Mouse (Mus musculus) small intestine, adult 2 months (tissue): ENCODE data around the gene Car5a. TPM values are rescaled to one million over a fixed set of nuclear protein-coding genes. Genes with fewer than 3 reads are reported as not detected.
A peak's percentile ranks its signal among the peaks of the same experiment; 100 is the strongest.

ENCODE experiments used
- H3K27ac ChIP-seq: fragments of 200-500 bp; 2 replicates; pipeline ENCODE4 v1.5.1; 2012; ENCODE audit warnings: low read depth, low read length, control low read depth, inconsistent platforms; ENCODE audit not compliant: insufficient read depth
- H3K27me3 ChIP-seq: fragments of 200-500 bp; 2 replicates; pipeline ENCODE4 v1.6.1; 2012; ENCODE audit warnings: mild to moderate bottlenecking, moderate library complexity, low read length, inconsistent platforms; ENCODE audit not compliant: control insufficient read depth, insufficient read depth
- H3K36me3 ChIP-seq: fragments of 200-500 bp; 2 replicates; pipeline ENCODE4 v1.6.1; 2012; ENCODE audit warnings: mild to moderate bottlenecking, low read length, control low read depth, inconsistent platforms; ENCODE audit not compliant: control insufficient read depth, insufficient read depth
- H3K4me1 ChIP-seq: fragments of 200-500 bp; 2 replicates; pipeline ENCODE4 v1.6.1; 2012; ENCODE audit warnings: low read length, inconsistent platforms, mixed read lengths; ENCODE audit not compliant: control insufficient read depth, insufficient read depth, insufficient read length
- H3K4me3 ChIP-seq: fragments of 200-500 bp; 2 replicates; pipeline ENCODE4 v1.5.1; 2012; ENCODE audit warnings: low read depth, mild to moderate bottlenecking, control low read depth, inconsistent platforms, low read length, moderate library complexity
- CTCF ChIP-seq: fragments of 200-500 bp; IDR thresholded peaks from 2 replicates; pipeline ENCODE4 v1.5.1; 2012; ENCODE audit warnings: low read depth, mild to moderate bottlenecking, control low read depth, inconsistent platforms, low read length, moderate library complexity, mixed read lengths; ENCODE audit not compliant: insufficient replicate concordance, insufficient read length; ENCODE audit errors: extremely low read depth
- POLR2A ChIP-seq: fragments of 200-500 bp; IDR thresholded peaks from 2 replicates; pipeline ENCODE4 v1.6.1; 2012; ENCODE audit warnings: low read depth, mild to moderate bottlenecking, control low read depth, inconsistent platforms, low read length, moderate library complexity
- WGBS: fragments of 180-500 bp; shearing (Covaris S2); methylation state at CpG from one replicate; pipeline ENCODE4 v1.1.7; 2018; 5-methylcytosine and 5-hydroxymethylcytosine counted together
- polyA plus RNA-seq: library from polyadenylated mRNA; depleted of rRNA; stranded (reverse); fragments of >200 nt; gene quantifications from 2 replicates; pipeline ENCODE4 v1.2.3, GENCODE M21; 2012

The Car5a gene
- polyA plus RNA-seq, 1 experiment, result 0.11 TPM

- H3K4me3 ChIP-seq, result no peak overlapping the region
- no peaks in the 10 kb centered on the region for H3K27me3 ChIP-seq
- no peak overlapping the region for H3K27ac ChIP-seq
- TF ChIP-seq CTCF (no peak), POLR2A (no peak)
- WGBS, result 64% methylated on average over 3 of the region's 3 CpGs
- peaks cover 2% of the 10 kb centered on the region; the same call in 1 of the 2 replicates for H3K4me1 ChIP-seq
- no peaks in the 10 kb centered on the region for H3K36me3 ChIP-seq
Measured at GRCm38 (mm10) chr8:121912831-121913230, 31.9 kb downstream of the Car5a start.

GRCm38 (mm10) chr8:121911987-121912386 is 32.7 kb downstream of the Car5a start:
- WGBS, result 78% methylated on average over 7 of the region's 7 CpGs
- Histone ChIP-seq H3K4me1 (peaks cover 5% of the 10 kb centered on the region; the same call in 1 of the 2 replicates), H3K36me3 (no peaks in the 10 kb centered on the region), H3K4me3 (no peak overlapping the region), H3K27me3 (no peaks in the 10 kb centered on the region), H3K27ac (no peak overlapping the region)
- TF ChIP-seq CTCF, result no peak
- no peak for TF ChIP-seq POLR2A

- TF ChIP-seq CTCF (no peak), POLR2A (no peak)
- WGBS, result 90% methylated on average over 6 of the region's 6 CpGs
Measured at GRCm38 (mm10) chr8:121911400-121911799, 33.3 kb downstream of the Car5a start.

GRCm38 (mm10) chr8:121909663-121910062 is 35.0 kb downstream of the Car5a start:
- Histone ChIP-seq H3K27me3 (no peaks in the 10 kb centered on the region), H3K4me1 (peaks cover 9% of the 10 kb centered on the region), H3K4me3 (no peak overlapping the region), H3K27ac (no peak overlapping the region), H3K36me3 (no peaks in the 10 kb centered on the region)
- under 1% methylated on average over 6 of the region's 6 CpGs for WGBS
- no peak for TF ChIP-seq POLR2A
- peak; percentile 58; the same call in 1 of the 2 replicates for TF ChIP-seq CTCF

More at GRCm38 (mm10) chr8:121911400-121911799, 33.3 kb downstream of the Car5a start:
- peaks cover 5% of the 10 kb centered on the region; the same call in 1 of the 2 replicates for H3K4me1 ChIP-seq
- no peak overlapping the region for H3K27ac ChIP-seq
- no peak overlapping the region for H3K4me3 ChIP-seq
- no peaks in the 10 kb centered on the region for H3K36me3 ChIP-seq
- no peaks in the 10 kb centered on the region for H3K27me3 ChIP-seq

- H3K27ac ChIP-seq, result no peak overlapping the region
- 31% methylated on average over 8 of the region's 8 CpGs for WGBS
Measured at GRCm38 (mm10) chr8:121909148-121909541, 35.6 kb downstream of the Car5a start.

GRCm38 (mm10) chr8:121908378-121909147 is 36.1 kb downstream of the Car5a start:
- Histone ChIP-seq H3K27ac (no peak overlapping the region), H3K4me1 (peaks cover 9% of the 10 kb centered on the region), H3K4me3 (no peak overlapping the region), H3K36me3 (no peaks in the 10 kb centered on the region), H3K27me3 (no peaks in the 10 kb centered on the region)
- TF ChIP-seq POLR2A (no peak), CTCF (no peak)
- 44% methylated on average over 8 of the region's 8 CpGs for WGBS

More at GRCm38 (mm10) chr8:121909148-121909541, 35.6 kb downstream of the Car5a start:
- no peak overlapping the region for H3K4me3 ChIP-seq
- H3K27me3 ChIP-seq, result no peaks in the 10 kb centered on the region
- H3K4me1 ChIP-seq, result peaks cover 9% of the 10 kb centered on the region
- TF ChIP-seq POLR2A, result no peak
- TF ChIP-seq CTCF, result no peak
- no peaks in the 10 kb centered on the region for H3K36me3 ChIP-seq

GRCm38 (mm10) chr8:121907587-121908248 is 37.0 kb downstream of the Car5a start, which contains the start of gene Slc7a5:
TSS of gene Slc7a5 (minus strand) at chr8:121907694.
- H3K27me3 ChIP-seq, result no peaks in the 10 kb centered on the region
- TF ChIP-seq POLR2A (peak; percentile 93), CTCF (no peak)
- H3K27ac ChIP-seq, result no peak within 1 kb of the TSS
- peak within 1 kb of the TSS; percentile 79 for H3K4me3 ChIP-seq
- WGBS, result under 1% methylated on average over 61 of the region's 61 CpGs
- peaks cover 9% of the 10 kb centered on the region for H3K4me1 ChIP-seq
- H3K36me3 ChIP-seq, result no peaks in the 10 kb centered on the region
